Mouse (Mus musculus): ENCODE measurements around the gene Chl1.

The Chl1 gene

DNA sequence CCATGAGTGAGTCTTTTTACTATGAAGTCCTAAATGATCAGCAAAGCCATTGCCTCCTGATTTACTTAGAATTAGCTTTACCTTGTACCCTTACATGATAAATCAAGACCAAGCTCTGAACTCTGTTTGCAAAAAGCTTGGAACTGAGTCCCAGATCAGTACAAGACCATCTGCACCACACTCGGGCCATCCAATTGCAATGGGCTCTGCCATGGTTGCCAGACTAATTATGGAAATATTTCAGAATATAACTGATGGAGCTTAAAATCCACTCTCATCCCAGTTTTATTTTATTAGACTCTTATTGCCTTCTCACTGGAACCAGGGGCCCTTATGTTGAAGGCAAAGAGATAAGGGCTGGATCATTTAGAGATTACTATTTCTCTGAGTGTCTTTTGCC is 284.9 kb downstream of the Chl1 start:
- DNase-seq (ENCODE audit: low read depth, low spot score), result no peak
